Mouse (Mus musculus) ES-E14 (cell line): ENCODE measurements around the gene Rdh16. TPM values are rescaled to one million over a fixed set of nuclear protein-coding genes. Genes with fewer than 3 reads are reported as not detected.
"Not testable (repeated sequence)": the region's sequence is repeated elsewhere in the genome, so short reads cannot be mapped to it uniquely, and the experiment has no call there.

ENCODE experiments used
- DNase-seq: peaks from one replicate; pipeline ENCODE4 v3.0.0-alpha.2; 2013; ENCODE audit warnings: low read depth, low spot score
- H3K27ac ChIP-seq: 2 replicates; pipeline ENCODE4 v1.5.1; 2012; ENCODE audit warnings: low read depth, mild to moderate bottlenecking, low read length, moderate library complexity, mixed read lengths; ENCODE audit not compliant: poor library complexity, insufficient read depth, severe bottlenecking
- H3K36me3 ChIP-seq: 2 replicates; pipeline ENCODE4 v1.6.1; 2012; ENCODE audit warnings: mild to moderate bottlenecking, low read length, moderate library complexity, mixed read lengths; ENCODE audit not compliant: control insufficient read depth, poor library complexity, insufficient read depth, severe bottlenecking
- H3K4me1 ChIP-seq, 2 experiments: fragments of 150-350 bp in 1 of 2; sonication (generic) in 1 of 2; 2 replicates each; pipeline ENCODE4 v1.6.1; 2012; ENCODE audit warnings: low read length in 2 of 2, mild to moderate bottlenecking in 1 of 2, mixed read lengths in 1 of 2; ENCODE audit not compliant: control insufficient read depth in 2 of 2, insufficient read depth in 2 of 2, poor library complexity in 1 of 2
- H3K4me3 ChIP-seq, 2 experiments: fragments of 150-350 bp in 1 of 2; sonication (generic) in 1 of 2; 2 replicates each; pipeline ENCODE4 v1.5.1; 2012; ENCODE audit warnings: low read length in 2 of 2, low read depth in 1 of 2, mild to moderate bottlenecking in 1 of 2, mixed read lengths in 1 of 2; ENCODE audit not compliant: insufficient read depth in 1 of 2, poor library complexity in 1 of 2, severe bottlenecking in 1 of 2
- H3K9ac ChIP-seq: 2 replicates; pipeline ENCODE4 v1.6.1; 2012; ENCODE audit warnings: low read depth, mild to moderate bottlenecking, low read length, mixed read lengths; ENCODE audit not compliant: poor library complexity, insufficient read depth, severe bottlenecking
- H3K9me3 ChIP-seq: fragments of 150-350 bp; sonication (generic); 2 replicates; pipeline ENCODE4 v1.6.1; 2012; ENCODE audit warnings: low read depth, mild to moderate bottlenecking, low read length; ENCODE audit not compliant: control insufficient read depth, insufficient read depth
- CHD2 ChIP-seq: IDR thresholded peaks from 2 replicates; pipeline ENCODE4 v1.6.1; 2014; ENCODE audit warnings: mild to moderate bottlenecking, low read depth, low read length, inconsistent platforms
- HCFC1 ChIP-seq: IDR thresholded peaks from 2 replicates; pipeline ENCODE4 v1.6.1; 2012; ENCODE audit warnings: low read length, inconsistent platforms, borderline replicate concordance; ENCODE audit not compliant: insufficient read depth
- MAFK ChIP-seq: IDR thresholded peaks from 2 replicates; pipeline ENCODE4 v1.6.1; 2014; ENCODE audit warnings: mild to moderate bottlenecking, low read depth, low read length, inconsistent platforms; ENCODE audit not compliant: insufficient read depth
- ZC3H11A ChIP-seq: IDR thresholded peaks from 2 replicates; pipeline ENCODE4 v1.6.1; 2012; ENCODE audit warnings: low read depth, mild to moderate bottlenecking, inconsistent platforms, low read length, borderline replicate concordance
- ZNF384 ChIP-seq: IDR thresholded peaks from 2 replicates; pipeline ENCODE4 v1.6.1; 2012; ENCODE audit warnings: low read depth, low read length, inconsistent platforms
- in situ Hi-C, 2 experiments: fragments of 600-800 bp; cut with MboI; formaldehyde crosslinking; loops; one replicate each; pipeline ENCODE4 v1.15.1; 2025; ENCODE audit warnings: low sequenced_read_pairs in 2 of 2, inconsistent platforms in 1 of 2; ENCODE audit not compliant: unreplicated experiment in 2 of 2
- total RNA-seq: library from RNA; depleted of rRNA; stranded (reverse); fragments of 300-350 nt; gene quantifications from 2 replicates; pipeline ENCODE4 v1.2.3, GENCODE M21; 2012

Gene Rdh16
- total RNA-seq, 1 experiment, result 0.09 TPM

- in situ Hi-C loops, result no loop called here
- Histone ChIP-seq H3K9ac (no peak overlapping the region), H3K9me3 (no peaks in the 10 kb centered on the region)
Measured at GRCm38 (mm10) chr10:127755770-127756468, 45.0 kb upstream of the Rdh16 start.

GRCm38 (mm10) chr10:127759181-127760110, 41.5 kb upstream of the Rdh16 start, which contains the start of the genes Rdh1 and Rdh16f1:
Gene Rdh1, plus strand, starts transcription at chr10:127759721.
Gene Rdh16f1, plus strand, starts transcription at chr10:127759787.
- Histone ChIP-seq H3K4me1 (no peaks in the 10 kb centered on the region; a peak in 1 of 4 replicates), H3K27ac (no peak within 1 kb of the TSS), H3K9ac (no peak within 1 kb of the TSS), H3K9me3 (no peaks in the 10 kb centered on the region), H3K4me3 (no peak within 1 kb of the TSS), H3K36me3 (no peaks in the 10 kb centered on the region)
- in situ Hi-C loops, result no loop called here
- TF ChIP-seq CHD2, result no peak
- no peak for TF ChIP-seq MAFK
- no peak for TF ChIP-seq ZC3H11A
- TF ChIP-seq ZNF384, result no peak
- TF ChIP-seq HCFC1, result no peak
- DNase-seq, result no peak

More at GRCm38 (mm10) chr10:127755770-127756468, 45.0 kb upstream of the Rdh16 start:
- H3K4me3 ChIP-seq, result peak overlapping the region in 1 of 2 experiments; percentile 23; a peak in 2 of 4 replicates
- no peaks in the 10 kb centered on the region for H3K36me3 ChIP-seq
- no peak overlapping the region for H3K27ac ChIP-seq
- TF ChIP-seq MAFK, result no peak
- peak; percentile 52; the same call in 1 of the 2 replicates for TF ChIP-seq ZNF384
- no peak for DNase-seq
- no peaks in the 10 kb centered on the region for H3K4me1 ChIP-seq

GRCm38 (mm10) chr10:127762926-127763325, 38.0 kb upstream of the Rdh16 start:
- DNase-seq, result not testable (repeated sequence)

GRCm38 (mm10) chr10:127763914-127764680, 36.9 kb upstream of the Rdh16 start:
- no peak overlapping the region for H3K27ac ChIP-seq
- H3K36me3 ChIP-seq, result no peaks in the 10 kb centered on the region
- no peak for DNase-seq
- no peaks in the 10 kb centered on the region; a peak in 1 of 4 replicates for H3K4me1 ChIP-seq
- in situ Hi-C loops, result no loop called here
- TF ChIP-seq CHD2, result no peak
- no peak for TF ChIP-seq HCFC1
- TF ChIP-seq ZC3H11A, result no peak
- TF ChIP-seq ZNF384, result no peak
- TF ChIP-seq MAFK, result no peak
- no peak overlapping the region for H3K4me3 ChIP-seq
- H3K9ac ChIP-seq, result no peak overlapping the region
- H3K9me3 ChIP-seq, result no peaks in the 10 kb centered on the region

More at GRCm38 (mm10) chr10:127762926-127763325, 38.0 kb upstream of the Rdh16 start:
- H3K9ac ChIP-seq, H3K9me3 ChIP-seq, H3K27ac ChIP-seq, H3K4me1 ChIP-seq, H3K4me3 ChIP-seq, H3K36me3 ChIP-seq, in situ Hi-C loops: not testable (repeated sequence)
